Comparison of ENCODE assay signal across 16 mouse cellular contexts in genomic region chr9:46126295-46126694, GRCm38 (mm10).
A peak's percentile ranks its signal among the peaks of the same experiment; 100 is the strongest.
DNase-seq lines count a peak whose midpoint lies in the region; ATAC-seq and TF ChIP-seq lines count a peak whose summit lies in the region.
"Had no signal": no experiment of that assay in that cellular context is flagged by ENCODE, and none has a peak within 500 bp of the region (broad histone marks: within the 10 kb centered on the region; RNA-seq: fewer than 3 reads in every experiment).

No protein-coding gene starts in this region.

- no peak overlapping the region for H3K27ac ChIP-seq in embryonic facial prominence, embryonic 11.5 days (replicated peaks; ENCODE audit: low read depth, low read length)
- H3K27ac ChIP-seq in embryonic facial prominence, embryonic 10.5 days (replicated peaks) = no peak overlapping the region
- H3K27ac ChIP-seq in lung, postnatal 0 days (ENCODE audit: low read length) = no peak overlapping the region
- H3K27ac ChIP-seq in hindbrain, embryonic 12.5 days = no peak overlapping the region
- H3K27ac ChIP-seq: heart, embryonic 15.5 days; liver, embryonic 13.5 days; midbrain, embryonic 10.5 days had no signal

- H3K4me3 ChIP-seq in embryonic facial prominence, embryonic 11.5 days (ENCODE audit: low read depth, low read length) = no peak overlapping the region
- no peak overlapping the region for H3K4me3 ChIP-seq in embryonic facial prominence, embryonic 10.5 days
- no peak overlapping the region for H3K4me3 ChIP-seq in lung, postnatal 0 days (ENCODE audit: low read depth, low read length)
- H3K4me3 ChIP-seq in hindbrain, embryonic 12.5 days = no peak overlapping the region
- H3K4me3 ChIP-seq: heart, embryonic 15.5 days; liver, embryonic 13.5 days; midbrain, embryonic 10.5 days had no signal

- TF ChIP-seq CTCF in lung, postnatal 0 days (IDR thresholded peaks at IDR 0.05) = no peak

- H3K4me2 ChIP-seq in embryonic facial prominence, embryonic 11.5 days (ENCODE audit: low read depth, low read length) = no peak overlapping the region
- H3K4me2 ChIP-seq in lung, postnatal 0 days (replicated peaks; ENCODE audit: low read depth, low read length) = no peak overlapping the region
- no peak overlapping the region for H3K4me2 ChIP-seq in hindbrain, embryonic 12.5 days (replicated peaks)
- H3K4me2 ChIP-seq: heart, embryonic 15.5 days; liver, embryonic 13.5 days had no signal

- no peaks in the 10 kb centered on the region for H3K36me3 ChIP-seq in embryonic facial prominence, embryonic 11.5 days (replicated peaks; ENCODE audit: control insufficient read depth, insufficient read depth, low read depth, low read length)
- H3K36me3 ChIP-seq in embryonic facial prominence, embryonic 10.5 days (replicated peaks) = peaks cover 33% of the 10 kb centered on the region
- peaks cover 8% of the 10 kb centered on the region for H3K36me3 ChIP-seq in lung, postnatal 0 days (ENCODE audit: insufficient read depth, low read length)
- H3K36me3 ChIP-seq in hindbrain, embryonic 12.5 days = peaks cover 5% of the 10 kb centered on the region; the same call in 1 of the 2 replicates
- H3K36me3 ChIP-seq: heart, embryonic 15.5 days had no signal

- no peaks in the 10 kb centered on the region for H3K9me3 ChIP-seq in embryonic facial prominence, embryonic 11.5 days (replicated peaks; ENCODE audit: control insufficient read depth, low read length)
- H3K9me3 ChIP-seq in embryonic facial prominence, embryonic 10.5 days = no peaks in the 10 kb centered on the region
- no peaks in the 10 kb centered on the region for H3K9me3 ChIP-seq in lung, postnatal 0 days (ENCODE audit: low read length)
- no peaks in the 10 kb centered on the region for H3K9me3 ChIP-seq in hindbrain, embryonic 12.5 days (replicated peaks)
- H3K9me3 ChIP-seq: heart, embryonic 15.5 days; liver, embryonic 13.5 days; midbrain, embryonic 10.5 days had no signal

- ATAC-seq in embryonic facial prominence, embryonic 11.5 days (replicated peaks; ENCODE audit: insufficient number of reproducible peaks, low FRiP score, low TSS enrichment, low read depth) = no peak
- no peak for ATAC-seq in lung, postnatal 0 days
- no peak for ATAC-seq in hindbrain, embryonic 12.5 days (ENCODE audit: low FRiP score)

- no peak overlapping the region for H3K9ac ChIP-seq in embryonic facial prominence, embryonic 11.5 days (replicated peaks; ENCODE audit: low read length)
- H3K9ac ChIP-seq in lung, postnatal 0 days (replicated peaks; ENCODE audit: low read depth) = no peak overlapping the region
- H3K9ac ChIP-seq in hindbrain, embryonic 12.5 days = no peak overlapping the region
- H3K9ac ChIP-seq: heart, embryonic 15.5 days; liver, embryonic 13.5 days had no signal

- no peak for TF ChIP-seq EP300 in lung, postnatal 0 days (IDR thresholded peaks at IDR 0.05)

- H3K4me1 ChIP-seq in embryonic facial prominence, embryonic 11.5 days (ENCODE audit: control insufficient read depth, insufficient read depth, low read length) = peaks cover 4% of the 10 kb centered on the region; the same call in 1 of the 2 replicates
- peaks cover 29% of the 10 kb centered on the region for H3K4me1 ChIP-seq in embryonic facial prominence, embryonic 10.5 days
- peaks cover 3% of the 10 kb centered on the region; the same call in 1 of the 2 replicates for H3K4me1 ChIP-seq in lung, postnatal 0 days (ENCODE audit: insufficient read depth, low read depth, low read length)
- H3K4me1 ChIP-seq in hindbrain, embryonic 12.5 days = peaks cover 14% of the 10 kb centered on the region

- DNase-seq in embryonic facial prominence, embryonic 11.5 days (ENCODE audit: low spot score) = peak; percentile 49
- no peak for DNase-seq in embryonic facial prominence, embryonic 10.5 days (ENCODE audit: low spot score)
- DNase-seq in lung, postnatal 0 days (ENCODE audit: low spot score) = peak; percentile 48
- no peak for DNase-seq in lung, postnatal 4 days
- peak; percentile 34 for DNase-seq in kidney, postnatal 10 days
- DNase-seq in Muller cell, postnatal 12 days (ENCODE audit: inconsistent ontology term) = no peak
- no peak for DNase-seq in thymus, postnatal 10 days (ENCODE audit: low spot score in 2 of 2)
- DNase-seq: adrenal gland, postnatal 14 days; cerebellum, postnatal 14 days; layer of hippocampus, postnatal 36 days; liver, embryonic 13.5 days; lung, postnatal 14 days; thymus, postnatal 14 days had no signal

- WGBS in embryonic facial prominence, embryonic 11.5 days = 58% methylated on average over 2 of the region's 2 CpGs
- WGBS in embryonic facial prominence, embryonic 10.5 days = 75% methylated on average over 2 of the region's 2 CpGs
- 77% methylated on average over 2 of the region's 2 CpGs for WGBS in lung, postnatal 0 days
- 77% methylated on average over 2 of the region's 2 CpGs for WGBS in hindbrain, embryonic 12.5 days

- no peaks in the 10 kb centered on the region for H3K27me3 ChIP-seq in embryonic facial prominence, embryonic 11.5 days (ENCODE audit: control insufficient read depth, insufficient read depth, low read length)
- no peaks in the 10 kb centered on the region for H3K27me3 ChIP-seq in embryonic facial prominence, embryonic 10.5 days (replicated peaks; ENCODE audit: low read depth, poor library complexity, severe bottlenecking)
- no peaks in the 10 kb centered on the region for H3K27me3 ChIP-seq in lung, postnatal 0 days (replicated peaks; ENCODE audit: insufficient read depth, low read length)
- H3K27me3 ChIP-seq in hindbrain, embryonic 12.5 days = no peaks in the 10 kb centered on the region
- H3K27me3 ChIP-seq: heart, embryonic 15.5 days; liver, embryonic 13.5 days had no signal

Comparison
In these comparisons a context has a peak if more than half of its experiments do, and no peak if none do; other contexts are left out.
1. DNase-seq: peak in embryonic facial prominence, embryonic 11.5 days (single experiment), lung, postnatal 0 days (single experiment) and kidney, postnatal 10 days (single experiment); none in embryonic facial prominence, embryonic 10.5 days (single experiment), lung, postnatal 4 days (0 of 2), Muller cell, postnatal 12 days (single experiment) and thymus, postnatal 10 days (0 of 2).